Mouse (Mus musculus) kidney, postnatal 0 days (tissue): ENCODE measurements at regions not wholly inside any gene's neighbourhood (a gene's known extent, or its start where the extent isn't known, plus 50 kb on each side); places are given as distances from the start of the nearest gene placed in this dataset.
A peak's percentile ranks its signal among the peaks of the same experiment; 100 is the strongest.

ENCODE experiments used
- ATAC-seq: fragments of 200-750 bp; cut with Nextera tagmentation; replicated peaks from 2 replicates; pipeline ENCODE4 v1.8.0; 2017; ENCODE audit warnings: low read depth, moderate number of reproducible peaks, moderate TSS enrichment, moderate library complexity; ENCODE audit not compliant: low FRiP score
- DNase-seq: peaks from one replicate; pipeline ENCODE4 v3.0.0-alpha.2; 2016; ENCODE audit warnings: low spot score
- H3K27ac ChIP-seq: fragments of 300-500 bp; sonication (generic); 2 replicates; pipeline ENCODE4 v1.5.1; 2014; ENCODE audit warnings: mild to moderate bottlenecking
- H3K27me3 ChIP-seq: fragments of 300-500 bp; sonication (generic); 2 replicates; pipeline ENCODE4 v1.6.1; 2014; ENCODE audit warnings: low read length, mixed read lengths; ENCODE audit not compliant: insufficient read depth
- H3K36me3 ChIP-seq: fragments of 300-500 bp; sonication (generic); 2 replicates; pipeline ENCODE4 v1.6.1; 2014; ENCODE audit warnings: low read length, mixed read lengths; ENCODE audit not compliant: insufficient read depth
- H3K4me1 ChIP-seq: fragments of 300-500 bp; sonication (generic); replicated peaks from 2 replicates; pipeline ENCODE4 v1.6.1; 2014; ENCODE audit warnings: antibody characterized with exemption, low read length, mixed read lengths; ENCODE audit not compliant: insufficient read depth
- H3K4me2 ChIP-seq: fragments of 300-500 bp; sonication (generic); 2 replicates; pipeline ENCODE4 v1.6.1; 2014; ENCODE audit warnings: mild to moderate bottlenecking, low read length, moderate library complexity, mixed read lengths
- H3K4me3 ChIP-seq: fragments of 300-500 bp; sonication (generic); replicated peaks from 2 replicates; pipeline ENCODE4 v1.5.1; 2014; ENCODE audit warnings: low read depth, low read length
- H3K9ac ChIP-seq: fragments of 300-500 bp; sonication (generic); 2 replicates; pipeline ENCODE4 v1.6.1; 2014; ENCODE audit warnings: low read depth, low read length
- H3K9me3 ChIP-seq: fragments of 300-500 bp; sonication (generic); replicated peaks from 2 replicates; pipeline ENCODE4 v1.6.1; 2016; ENCODE audit warnings: low read length, inconsistent platforms, mixed read lengths
- CTCF ChIP-seq: IDR thresholded peaks from 2 replicates; pipeline ENCODE4 v1.5.1; 2016; ENCODE audit warnings: antibody characterized with exemption, low read depth, mild to moderate bottlenecking, moderate library complexity
- WGBS: fragments of 180-500 bp; shearing (Covaris S2); extraction: QIAGEN DNeasy Blood & Tissue Kit; methylation state at CpG from one replicate; pipeline ENCODE4 v1.1.7; 2014; 5-methylcytosine and 5-hydroxymethylcytosine counted together

GRCm38 (mm10) chr8:92065554-92066239 is 263.8 kb upstream of the Irx3 start:
- TF ChIP-seq CTCF = no peak
- Histone ChIP-seq H3K4me3 (no peak overlapping the region), H3K36me3 (no peaks in the 10 kb centered on the region), H3K9me3 (no peaks in the 10 kb centered on the region), H3K4me1 (peaks cover 8% of the 10 kb centered on the region; the same call in 1 of the 2 replicates), H3K4me2 (no peak overlapping the region), H3K27me3 (no peaks in the 10 kb centered on the region), H3K9ac (no peak overlapping the region), H3K27ac (no peak overlapping the region)
- WGBS = 14% methylated on average over 9 of the region's 9 CpGs
- DNase-seq (peak; percentile 72), ATAC-seq (no peak)

- Histone ChIP-seq H3K36me3 (no peaks in the 10 kb centered on the region), H3K9me3 (no peaks in the 10 kb centered on the region), H3K4me1 (peaks cover 8% of the 10 kb centered on the region; the same call in 1 of the 2 replicates), H3K4me2 (no peak overlapping the region), H3K27ac (no peak overlapping the region), H3K9ac (no peak overlapping the region), H3K4me3 (no peak overlapping the region), H3K27me3 (no peaks in the 10 kb centered on the region)
- ATAC-seq = no peak
- no peak for TF ChIP-seq CTCF
- peak; percentile 23 for DNase-seq
- WGBS = 24% methylated on average over 4 of the region's 4 CpGs
Measured at GRCm38 (mm10) chr8:92064971-92065370, 263.1 kb upstream of the Irx3 start.

- no peak overlapping the region for H3K4me2 ChIP-seq
- no peak overlapping the region for H3K4me3 ChIP-seq
- H3K27me3 ChIP-seq = no peaks in the 10 kb centered on the region
- H3K9me3 ChIP-seq = no peaks in the 10 kb centered on the region
- TF ChIP-seq CTCF = no peak
- WGBS = 15% methylated on average over 9 of the region's 9 CpGs
- no peaks in the 10 kb centered on the region for H3K36me3 ChIP-seq
- DNase-seq (peak; percentile 41), ATAC-seq (no peak)
- H3K4me1 ChIP-seq = peaks cover 8% of the 10 kb centered on the region; the same call in 1 of the 2 replicates
- H3K27ac ChIP-seq = no peak overlapping the region
- H3K9ac ChIP-seq = no peak overlapping the region
Measured at GRCm38 (mm10) chr8:92064175-92064821, 262.4 kb upstream of the Irx3 start.

- DNase-seq (no peak), ATAC-seq (no peak)
- Histone ChIP-seq H3K4me3 (no peak overlapping the region), H3K4me2 (no peak overlapping the region), H3K27ac (no peak overlapping the region), H3K9me3 (no peaks in the 10 kb centered on the region), H3K4me1 (peaks cover 8% of the 10 kb centered on the region; the same call in 1 of the 2 replicates), H3K36me3 (no peaks in the 10 kb centered on the region), H3K27me3 (no peaks in the 10 kb centered on the region), H3K9ac (no peak overlapping the region)
- peak; percentile 47 for TF ChIP-seq CTCF
- WGBS = 74% methylated on average over 4 of the region's 4 CpGs
Measured at GRCm38 (mm10) chr8:92063333-92063732, 261.5 kb upstream of the Irx3 start.

- Histone ChIP-seq H3K4me1 (no peaks in the 10 kb centered on the region), H3K27me3 (no peaks in the 10 kb centered on the region)
- 88% methylated on average over 5 of the region's 5 CpGs for WGBS
Measured at GRCm38 (mm10) chr8:92059471-92059870, 257.6 kb upstream of the Irx3 start.

GRCm38 (mm10) chr8:92058953-92059352 is 257.1 kb upstream of the Irx3 start:
- Histone ChIP-seq H3K36me3 (no peaks in the 10 kb centered on the region), H3K9ac (no peak overlapping the region), H3K4me3 (no peak overlapping the region), H3K4me1 (no peaks in the 10 kb centered on the region), H3K27me3 (no peaks in the 10 kb centered on the region), H3K9me3 (no peaks in the 10 kb centered on the region), H3K27ac (no peak overlapping the region), H3K4me2 (no peak overlapping the region)
- TF ChIP-seq CTCF = no peak
- no peak for DNase-seq
- WGBS = 65% methylated on average over 10 of the region's 10 CpGs
- ATAC-seq = no peak

More at GRCm38 (mm10) chr8:92059471-92059870, 257.6 kb upstream of the Irx3 start:
- Histone ChIP-seq H3K9ac (no peak overlapping the region), H3K9me3 (no peaks in the 10 kb centered on the region), H3K4me3 (no peak overlapping the region), H3K27ac (no peak overlapping the region), H3K4me2 (no peak overlapping the region), H3K36me3 (no peaks in the 10 kb centered on the region)
- TF ChIP-seq CTCF = no peak
- ATAC-seq = no peak
- no peak for DNase-seq
